In the genomic region with DNA sequence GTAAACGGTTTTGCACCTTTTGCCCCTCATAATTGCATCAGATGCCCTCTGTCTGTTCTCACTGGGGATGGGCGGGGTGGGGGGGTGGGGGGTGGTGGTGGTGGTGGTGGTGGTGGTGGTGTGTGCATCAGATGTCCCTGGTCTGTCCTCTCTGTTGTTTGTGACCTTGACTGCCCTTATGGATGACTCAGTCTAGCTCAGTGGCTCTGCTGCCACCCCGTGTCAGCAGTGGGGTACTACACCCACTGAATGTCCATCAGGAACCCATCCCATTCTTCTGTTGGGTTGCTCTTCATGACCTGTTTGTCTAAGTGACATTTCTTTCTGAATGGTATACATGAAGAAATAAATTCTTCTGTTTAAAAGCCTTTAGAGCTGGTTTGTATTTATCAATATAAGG, we compare ENCODE assay signal across 8 mouse cellular contexts. TPM values are rescaled to one million over a fixed set of nuclear protein-coding genes. Genes with fewer than 3 reads are reported as not detected.
DNase-seq lines count a peak whose midpoint lies in the region; ATAC-seq lines count a peak whose summit lies in the region.

No protein-coding gene starts in this region.

- H3K4me2 ChIP-seq in hindbrain, embryonic 11.5 days (replicated peaks; ENCODE audit: low read depth, low read length), result no peak overlapping the region

- no peak overlapping the region for H3K4me3 ChIP-seq in hindbrain, embryonic 11.5 days (ENCODE audit: low read depth, low read length)

- peak; percentile 65; the same call in 1 of the 2 replicates for ATAC-seq in hindbrain, embryonic 11.5 days (ENCODE audit: low FRiP score)

- H3K9ac ChIP-seq in hindbrain, embryonic 11.5 days (ENCODE audit: low read depth, low read length), result no peak overlapping the region

- no peaks in the 10 kb centered on the region for H3K4me1 ChIP-seq in hindbrain, embryonic 11.5 days (replicated peaks; ENCODE audit: control insufficient read depth, insufficient read depth, low read length)

- WGBS in hindbrain, embryonic 11.5 days, result 27% methylated on average over 3 of the region's 3 CpGs

- H3K27ac ChIP-seq in hindbrain, embryonic 11.5 days (ENCODE audit: low read depth, low read length), result no peak overlapping the region

- no peaks in the 10 kb centered on the region for H3K36me3 ChIP-seq in hindbrain, embryonic 11.5 days (ENCODE audit: control insufficient read depth, insufficient read depth, low read length)

- no peaks in the 10 kb centered on the region for H3K27me3 ChIP-seq in hindbrain, embryonic 11.5 days (ENCODE audit: control insufficient read depth, insufficient read depth, low read length)

- H3K9me3 ChIP-seq in hindbrain, embryonic 11.5 days (ENCODE audit: control insufficient read depth, low read length), result no peaks in the 10 kb centered on the region

- peak; percentile 71 for DNase-seq in Muller cell, postnatal 12 days (ENCODE audit: inconsistent ontology term)
- DNase-seq in cerebellum, adult 9-10 months, result peak; percentile 94
- peak; percentile 43 to 64 for DNase-seq in frontal cortex, postnatal 10 days (ENCODE audit: low spot score in 2 of 2)
- peak; percentile 89 for DNase-seq in hindbrain, embryonic 11.5 days (ENCODE audit: low spot score)
- peak; percentile 77 for DNase-seq in layer of hippocampus, adult 9-10 months (ENCODE audit: low spot score)
- DNase-seq in lung, postnatal 10 days, result peak; percentile 83
- DNase-seq in retina, embryonic 14.5 days (ENCODE audit: low spot score), result peak; percentile 89
- DNase-seq in thymus, postnatal 25 days, result peak; percentile 73

RNA-seq across cellular contexts. Expression of a gene that starts 43.3 kb away (rescaled TPM):
- polyA plus RNA-seq in hindbrain, embryonic 11.5 days (2014; fragmentation: Nextera tagmentation; extraction: Ambion mirVana), result 8.3 and 8.7 TPM in 2 replicates
